Mouse (Mus musculus): ENCODE data around the gene Maats1. TPM values are rescaled to one million over a fixed set of nuclear protein-coding genes. Genes with fewer than 3 reads are reported as not detected.

The Maats1 gene
- total RNA-seq, 1 experiment = 1.8 TPM

DNA sequence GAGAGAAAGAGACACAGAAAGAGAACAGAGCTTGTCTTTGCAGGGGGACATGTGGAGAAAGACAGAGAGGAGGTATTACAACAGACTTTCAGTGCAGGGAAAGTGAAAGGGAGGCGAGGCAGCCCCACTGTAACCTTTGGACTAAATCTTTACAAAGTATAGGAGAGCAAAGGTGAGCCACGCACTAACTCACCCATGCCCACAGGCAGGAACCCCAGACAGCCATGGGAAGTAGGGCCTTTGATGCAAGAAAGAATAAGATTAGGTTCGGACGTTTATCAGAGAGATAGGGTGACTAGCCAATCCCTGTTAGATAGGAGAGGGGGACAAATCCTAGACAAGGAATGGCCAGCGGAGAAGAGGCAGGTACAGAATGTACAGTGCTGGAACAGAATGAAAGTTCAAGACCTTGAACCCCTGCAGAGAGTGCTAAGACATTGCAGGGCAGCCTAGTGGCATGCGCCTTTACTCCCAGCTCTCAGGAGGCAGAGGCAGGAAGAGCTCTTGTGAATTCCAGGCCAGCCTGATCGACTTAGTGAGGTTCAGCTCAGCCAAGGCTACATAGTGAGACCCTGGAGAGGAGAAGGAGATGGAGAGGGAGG, 59.3 kb downstream of the Maats1 start:
- in situ Hi-C loops (cut with MboI; ENCODE audit: low sequenced_read_pairs in 2 of 2, unreplicated experiment in 2 of 2) = no loop called here
- H3K27ac ChIP-seq (ENCODE audit: insufficient read depth, low read depth, low read length, poor library complexity, severe bottlenecking) = no peak overlapping the region
- no peak for DNase-seq (ENCODE audit: low read depth, low spot score)

DNA sequence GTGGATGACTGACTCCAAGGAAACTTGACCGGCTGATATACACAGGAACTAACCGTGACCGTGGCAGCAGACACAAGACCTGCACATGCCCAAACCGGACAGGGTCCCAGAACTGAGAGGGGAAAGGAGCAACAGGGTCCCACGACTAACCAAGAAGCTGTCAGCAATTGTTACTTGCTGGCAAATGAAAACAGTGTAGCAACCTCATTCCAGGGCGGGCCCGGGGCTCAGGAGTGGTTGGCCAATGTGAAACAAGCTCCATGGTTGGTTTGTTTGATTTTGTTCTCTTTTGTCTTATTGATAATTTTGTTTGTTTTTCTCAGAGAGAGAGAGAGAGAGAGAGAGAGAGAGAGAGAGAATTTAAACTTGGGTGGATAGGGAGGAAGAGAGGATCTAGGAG, 61.0 kb downstream of the Maats1 start:
- Histone ChIP-seq H3K4me3 (ENCODE audit: insufficient read depth in 1 of 2, low read depth in 1 of 2, low read length in 2 of 2, poor library complexity in 1 of 2, severe bottlenecking in 1 of 2) (no peak overlapping the region), H3K27ac (ENCODE audit: insufficient read depth, low read depth, low read length, poor library complexity, severe bottlenecking) (no peak overlapping the region), H3K9me3 (ENCODE audit: control insufficient read depth, insufficient read depth, low read depth, low read length) (no peaks in the 10 kb centered on the region), H3K4me1 (ENCODE audit: control insufficient read depth in 2 of 2, insufficient read depth in 2 of 2, low read length in 2 of 2, poor library complexity in 1 of 2) (no peaks in the 10 kb centered on the region), H3K9ac (ENCODE audit: insufficient read depth, low read depth, low read length, poor library complexity, severe bottlenecking) (no peak overlapping the region), H3K36me3 (ENCODE audit: control insufficient read depth, insufficient read depth, low read length, poor library complexity, severe bottlenecking) (no peaks in the 10 kb centered on the region)
- no peak for TF ChIP-seq ZC3H11A (IDR thresholded peaks at IDR 0.05; ENCODE audit: borderline replicate concordance, low read depth, low read length)
- DNase-seq (ENCODE audit: low read depth, low spot score) = no peak
- in situ Hi-C loops (cut with MboI; ENCODE audit: low sequenced_read_pairs in 2 of 2, unreplicated experiment in 2 of 2) = no loop called here

More for the DNA sequence above, 59.3 kb downstream of the Maats1 start:
- Histone ChIP-seq H3K9ac (ENCODE audit: insufficient read depth, low read depth, low read length, poor library complexity, severe bottlenecking) (no peak overlapping the region), H3K36me3 (ENCODE audit: control insufficient read depth, insufficient read depth, low read length, poor library complexity, severe bottlenecking) (no peaks in the 10 kb centered on the region), H3K4me3 (ENCODE audit: insufficient read depth in 1 of 2, low read depth in 1 of 2, low read length in 2 of 2, poor library complexity in 1 of 2, severe bottlenecking in 1 of 2) (no peak overlapping the region), H3K9me3 (ENCODE audit: control insufficient read depth, insufficient read depth, low read depth, low read length) (no peaks in the 10 kb centered on the region), H3K4me1 (ENCODE audit: control insufficient read depth in 2 of 2, insufficient read depth in 2 of 2, low read length in 2 of 2, poor library complexity in 1 of 2) (no peaks in the 10 kb centered on the region)
- TF ChIP-seq CHD2 (IDR thresholded peaks at IDR 0.05; ENCODE audit: low read depth, low read length) = no peak
- no peak for TF ChIP-seq ZNF384 (IDR thresholded peaks at IDR 0.05; ENCODE audit: low read depth, low read length)
- TF ChIP-seq HCFC1 (IDR thresholded peaks at IDR 0.05; ENCODE audit: borderline replicate concordance, insufficient read depth, low read length) = no peak
- TF ChIP-seq MAFK (IDR thresholded peaks at IDR 0.05; ENCODE audit: insufficient read depth, low read depth, low read length) = no peak
- TF ChIP-seq ZC3H11A (IDR thresholded peaks at IDR 0.05; ENCODE audit: borderline replicate concordance, low read depth, low read length) = no peak

DNA sequence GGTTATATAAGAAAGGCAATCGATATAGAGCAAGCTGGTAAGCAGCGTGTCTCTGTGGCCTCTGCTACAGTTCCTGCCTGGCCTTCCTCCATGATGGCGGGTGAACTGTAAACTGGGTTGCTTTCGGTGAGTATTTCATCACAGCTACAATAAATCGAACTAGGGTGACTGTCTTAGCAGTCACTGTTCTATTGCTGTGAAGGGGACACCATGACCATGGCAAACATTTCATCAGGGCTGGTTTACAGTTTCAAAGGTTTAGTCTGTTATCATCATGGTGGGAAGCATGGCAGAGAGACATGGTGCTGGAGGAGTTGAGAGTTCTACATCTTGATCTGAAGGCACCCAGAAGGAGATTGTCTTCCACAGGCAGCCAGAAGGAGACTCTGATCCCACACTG, 62.1 kb downstream of the Maats1 start:
- in situ Hi-C loops (cut with MboI; ENCODE audit: low sequenced_read_pairs in 2 of 2, unreplicated experiment in 2 of 2) = no loop called here

DNA sequence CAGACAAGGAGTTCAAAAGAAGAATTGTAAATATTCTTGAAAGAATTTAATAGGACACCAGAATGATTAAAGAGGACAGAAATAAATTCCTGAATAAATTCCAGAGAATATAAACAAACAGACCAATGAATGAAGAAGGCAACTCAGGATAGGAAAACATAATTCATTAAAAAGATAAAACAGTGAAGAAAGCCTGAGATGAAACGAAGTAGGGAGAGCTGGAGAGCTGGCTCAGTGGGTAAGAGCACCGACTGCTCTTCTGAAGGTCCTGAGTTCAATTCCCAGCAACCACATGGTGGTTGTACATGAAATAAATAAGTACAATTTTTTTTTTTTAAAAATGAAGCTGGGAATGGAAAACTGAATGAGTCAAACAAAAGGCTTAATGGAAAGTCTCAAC, 67.2 kb downstream of the Maats1 start:
- Histone ChIP-seq H3K9me3 (ENCODE audit: control insufficient read depth, insufficient read depth, low read depth, low read length) (no peaks in the 10 kb centered on the region), H3K36me3 (ENCODE audit: control insufficient read depth, insufficient read depth, low read length, poor library complexity, severe bottlenecking) (no peaks in the 10 kb centered on the region), H3K4me1 (ENCODE audit: control insufficient read depth in 2 of 2, insufficient read depth in 2 of 2, low read length in 2 of 2, poor library complexity in 1 of 2) (peaks cover 0 to 3% of the 10 kb centered on the region in 2 experiments; a peak in 1 of 4 replicates), H3K27ac (ENCODE audit: insufficient read depth, low read depth, low read length, poor library complexity, severe bottlenecking) (no peak overlapping the region), H3K4me3 (ENCODE audit: insufficient read depth in 1 of 2, low read depth in 1 of 2, low read length in 2 of 2, poor library complexity in 1 of 2, severe bottlenecking in 1 of 2) (no peak overlapping the region), H3K9ac (ENCODE audit: insufficient read depth, low read depth, low read length, poor library complexity, severe bottlenecking) (no peak overlapping the region)
- no peak for DNase-seq (ENCODE audit: low read depth, low spot score)
- in situ Hi-C loops (cut with MboI; ENCODE audit: low sequenced_read_pairs in 2 of 2, unreplicated experiment in 2 of 2) = no loop called here
- TF ChIP-seq MAFK (IDR thresholded peaks at IDR 0.05; ENCODE audit: insufficient read depth, low read depth, low read length) (no peak), HCFC1 (IDR thresholded peaks at IDR 0.05; ENCODE audit: borderline replicate concordance, insufficient read depth, low read length) (no peak), CHD2 (IDR thresholded peaks at IDR 0.05; ENCODE audit: low read depth, low read length) (no peak), ZC3H11A (IDR thresholded peaks at IDR 0.05; ENCODE audit: borderline replicate concordance, low read depth, low read length) (no peak), ZNF384 (IDR thresholded peaks at IDR 0.05; ENCODE audit: low read depth, low read length) (no peak)

More for the DNA sequence above, 62.1 kb downstream of the Maats1 start:
- no peak overlapping the region for H3K9ac ChIP-seq (ENCODE audit: insufficient read depth, low read depth, low read length, poor library complexity, severe bottlenecking)
- no peaks in the 10 kb centered on the region for H3K36me3 ChIP-seq (ENCODE audit: control insufficient read depth, insufficient read depth, low read length, poor library complexity, severe bottlenecking)
- DNase-seq (ENCODE audit: low read depth, low spot score) = no peak
- no peaks in the 10 kb centered on the region for H3K9me3 ChIP-seq (ENCODE audit: control insufficient read depth, insufficient read depth, low read depth, low read length)
- no peak for TF ChIP-seq ZNF384 (IDR thresholded peaks at IDR 0.05; ENCODE audit: low read depth, low read length)
- TF ChIP-seq MAFK (IDR thresholded peaks at IDR 0.05; ENCODE audit: insufficient read depth, low read depth, low read length) = no peak
- no peak for TF ChIP-seq CHD2 (IDR thresholded peaks at IDR 0.05; ENCODE audit: low read depth, low read length)
- no peak for TF ChIP-seq ZC3H11A (IDR thresholded peaks at IDR 0.05; ENCODE audit: borderline replicate concordance, low read depth, low read length)
- no peak for TF ChIP-seq HCFC1 (IDR thresholded peaks at IDR 0.05; ENCODE audit: borderline replicate concordance, insufficient read depth, low read length)
- H3K27ac ChIP-seq (ENCODE audit: insufficient read depth, low read depth, low read length, poor library complexity, severe bottlenecking) = no peak overlapping the region
- H3K4me1 ChIP-seq (ENCODE audit: control insufficient read depth in 2 of 2, insufficient read depth in 2 of 2, low read length in 2 of 2, poor library complexity in 1 of 2) = no peaks in the 10 kb centered on the region
- no peak overlapping the region for H3K4me3 ChIP-seq (ENCODE audit: insufficient read depth in 1 of 2, low read depth in 1 of 2, low read length in 2 of 2, poor library complexity in 1 of 2, severe bottlenecking in 1 of 2)

DNA sequence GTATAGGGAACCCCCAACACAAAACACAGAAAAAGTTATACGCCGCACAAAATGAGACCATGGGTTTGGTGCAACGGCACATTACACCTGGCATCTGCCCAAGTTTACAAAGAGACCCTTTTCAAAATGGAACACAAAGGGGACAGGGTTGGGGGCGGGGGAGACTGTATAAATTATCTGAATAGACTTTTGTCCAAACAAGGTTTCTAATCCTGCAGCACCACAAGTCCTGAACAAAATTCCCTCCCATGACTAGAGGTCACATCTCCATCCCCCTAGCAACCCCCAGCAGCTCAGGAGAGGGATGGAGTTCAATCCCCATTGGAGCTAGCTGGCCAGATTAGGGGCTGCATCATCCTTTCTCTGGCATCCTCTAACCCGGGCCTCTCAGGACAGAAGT, 69.5 kb downstream of the Maats1 start:
- no peaks in the 10 kb centered on the region for H3K9me3 ChIP-seq (ENCODE audit: control insufficient read depth, insufficient read depth, low read depth, low read length)
- no peaks in the 10 kb centered on the region for H3K36me3 ChIP-seq (ENCODE audit: control insufficient read depth, insufficient read depth, low read length, poor library complexity, severe bottlenecking)
- no peak for TF ChIP-seq CHD2 (IDR thresholded peaks at IDR 0.05; ENCODE audit: low read depth, low read length)
- no peak for TF ChIP-seq ZNF384 (IDR thresholded peaks at IDR 0.05; ENCODE audit: low read depth, low read length)
- no peak for TF ChIP-seq ZC3H11A (IDR thresholded peaks at IDR 0.05; ENCODE audit: borderline replicate concordance, low read depth, low read length)
- TF ChIP-seq HCFC1 (IDR thresholded peaks at IDR 0.05; ENCODE audit: borderline replicate concordance, insufficient read depth, low read length) = no peak
- no peak for TF ChIP-seq MAFK (IDR thresholded peaks at IDR 0.05; ENCODE audit: insufficient read depth, low read depth, low read length)
- in situ Hi-C loops (cut with MboI; ENCODE audit: low sequenced_read_pairs in 2 of 2, unreplicated experiment in 2 of 2) = no loop called here
- H3K9ac ChIP-seq (ENCODE audit: insufficient read depth, low read depth, low read length, poor library complexity, severe bottlenecking) = no peak overlapping the region
- no peak overlapping the region for H3K4me3 ChIP-seq (ENCODE audit: insufficient read depth in 1 of 2, low read depth in 1 of 2, low read length in 2 of 2, poor library complexity in 1 of 2, severe bottlenecking in 1 of 2)
- DNase-seq (ENCODE audit: low read depth, low spot score) = no peak
- H3K4me1 ChIP-seq (ENCODE audit: control insufficient read depth in 2 of 2, insufficient read depth in 2 of 2, low read length in 2 of 2, poor library complexity in 1 of 2) = peaks cover 0 to 3% of the 10 kb centered on the region in 2 experiments; a peak in 1 of 4 replicates
- H3K27ac ChIP-seq (ENCODE audit: insufficient read depth, low read depth, low read length, poor library complexity, severe bottlenecking) = no peak overlapping the region

All from ES-E14 (cell line).